ENCODE assay signal across 8 mouse cellular contexts in the genomic region with DNA sequence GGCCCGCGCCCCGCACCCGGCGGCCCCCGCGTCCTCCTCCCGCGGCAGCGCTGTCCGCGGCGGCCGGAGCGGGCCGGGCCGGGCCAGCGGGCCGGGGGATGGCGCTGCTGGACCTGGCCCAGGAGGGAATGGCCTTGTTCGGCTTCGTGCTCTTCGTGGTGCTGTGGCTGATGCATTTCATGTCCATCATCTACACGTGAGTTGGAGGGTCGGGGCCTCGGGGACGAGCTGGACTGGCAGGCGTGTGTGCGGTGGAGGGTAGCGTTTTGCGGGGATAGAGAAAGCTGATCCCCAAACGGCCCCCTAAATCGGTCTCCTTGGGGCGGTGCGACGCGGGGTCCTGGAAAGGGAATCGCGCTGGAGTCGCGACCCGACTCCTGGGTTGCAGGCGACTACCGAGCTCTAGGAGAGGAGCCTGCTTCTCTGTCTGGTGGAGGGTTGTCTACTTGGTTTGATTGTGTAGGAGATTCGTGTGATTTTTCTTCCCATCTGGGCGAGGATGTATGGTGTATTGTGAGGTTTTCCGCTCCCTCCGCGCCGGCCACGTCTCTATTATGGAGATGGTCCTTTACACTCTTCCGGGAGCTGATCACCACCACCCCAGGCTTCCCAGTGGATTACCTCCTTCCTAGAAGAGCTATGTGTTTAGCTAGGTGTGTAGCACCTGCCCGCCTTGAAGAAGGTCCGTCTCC. TPM values are rescaled to one million over a fixed set of nuclear protein-coding genes. Genes with fewer than 3 reads are reported as not detected.
DNase-seq lines count a peak whose midpoint lies in the region; ATAC-seq and TF ChIP-seq lines count a peak whose summit lies in the region.

No protein-coding gene starts in this region.

- no peaks in the 10 kb centered on the region for H3K27me3 ChIP-seq in G1E (ENCODE audit: insufficient read depth, low read length)
- H3K27me3 ChIP-seq in embryonic facial prominence, embryonic 15.5 days: no peaks in the 10 kb centered on the region
- no peaks in the 10 kb centered on the region for H3K27me3 ChIP-seq in hindbrain, embryonic 12.5 days
- no peaks in the 10 kb centered on the region for H3K27me3 ChIP-seq in midbrain, embryonic 10.5 days (ENCODE audit: low read depth, poor library complexity, severe bottlenecking)
- H3K27me3 ChIP-seq in stomach, embryonic 16.5 days (ENCODE audit: control insufficient read depth, insufficient read depth, low read length): no peaks in the 10 kb centered on the region

- H3K4me2 ChIP-seq in embryonic facial prominence, embryonic 15.5 days (replicated peaks): peak overlapping the region; percentile 67
- peak overlapping the region; percentile 77 for H3K4me2 ChIP-seq in hindbrain, embryonic 12.5 days (replicated peaks)
- peak overlapping the region; percentile 87 for H3K4me2 ChIP-seq in stomach, embryonic 16.5 days (ENCODE audit: low read depth, low read length)

- H3K36me3 ChIP-seq in G1E (replicated peaks): peaks cover 15% of the 10 kb centered on the region
- no peaks in the 10 kb centered on the region for H3K36me3 ChIP-seq in embryonic facial prominence, embryonic 15.5 days
- H3K36me3 ChIP-seq in hindbrain, embryonic 12.5 days: no peaks in the 10 kb centered on the region
- H3K36me3 ChIP-seq in midbrain, embryonic 10.5 days: 0 out of 2 replicates have a peak, but pooled peaks cover 2% of the 10 kb centered on the region
- H3K36me3 ChIP-seq in stomach, embryonic 16.5 days (ENCODE audit: control insufficient read depth, insufficient read depth, low read length): no peaks in the 10 kb centered on the region

- peak overlapping the region; percentile 99 for H3K4me3 ChIP-seq in G1E (ENCODE audit: low read depth, low read length)
- peak overlapping the region; percentile 68 for H3K4me3 ChIP-seq in embryonic facial prominence, embryonic 15.5 days (replicated peaks)
- H3K4me3 ChIP-seq in hindbrain, embryonic 12.5 days: peak overlapping the region; percentile 73
- peak overlapping the region; percentile 86 for H3K4me3 ChIP-seq in midbrain, embryonic 10.5 days
- peak overlapping the region; percentile 70 for H3K4me3 ChIP-seq in stomach, embryonic 16.5 days (replicated peaks; ENCODE audit: low read length)

- peak; percentile 34 for DNase-seq in adrenal gland, postnatal 14 days
- no peak for DNase-seq in adrenal gland, postnatal 36 days
- no peak for DNase-seq in G1E (ENCODE audit: low spot score)
- DNase-seq in left cerebral cortex, postnatal 10 days (ENCODE audit: extremely low spot score in 1 of 2, low spot score in 2 of 2): peak; percentile 28 to 31
- no peak for DNase-seq in midbrain, embryonic 10.5 days (ENCODE audit: low spot score)

- no peak for ATAC-seq in G1E (ENCODE audit: extremely low read depth, insufficient number of reproducible peaks, low FRiP score, poor library complexity, severe bottlenecking)
- peak; percentile 45 for ATAC-seq in embryonic facial prominence, embryonic 15.5 days (ENCODE audit: insufficient number of reproducible peaks, low FRiP score, low TSS enrichment, low read depth)
- ATAC-seq in hindbrain, embryonic 12.5 days (ENCODE audit: low FRiP score): peak; percentile 45
- ATAC-seq in stomach, embryonic 16.5 days (ENCODE audit: insufficient read depth, low FRiP score): no peak

- intact Hi-C loops in left cerebral cortex, postnatal 10 days (cut with DNase I): loop anchor here (5.0 kb wide), 1 partner anchor 92 kb away; no protein-coding TSS in a partner anchor

- H3K9me3 ChIP-seq in G1E (replicated peaks): no peaks in the 10 kb centered on the region
- H3K9me3 ChIP-seq in embryonic facial prominence, embryonic 15.5 days (replicated peaks): no peaks in the 10 kb centered on the region
- H3K9me3 ChIP-seq in hindbrain, embryonic 12.5 days (replicated peaks): no peaks in the 10 kb centered on the region
- no peaks in the 10 kb centered on the region for H3K9me3 ChIP-seq in midbrain, embryonic 10.5 days (replicated peaks)
- H3K9me3 ChIP-seq in stomach, embryonic 16.5 days (replicated peaks; ENCODE audit: control insufficient read depth, low read length): no peaks in the 10 kb centered on the region

- H3K27ac ChIP-seq in embryonic facial prominence, embryonic 15.5 days (replicated peaks): peak overlapping the region; percentile 96
- H3K27ac ChIP-seq in hindbrain, embryonic 12.5 days: peak overlapping the region; percentile 96
- peak overlapping the region; percentile 96 for H3K27ac ChIP-seq in midbrain, embryonic 10.5 days (replicated peaks)
- peak overlapping the region; percentile 95 for H3K27ac ChIP-seq in stomach, embryonic 16.5 days (ENCODE audit: low read length)

- H3K4me1 ChIP-seq in G1E (ENCODE audit: insufficient read depth, low read depth, low read length): peaks cover 48% of the 10 kb centered on the region
- H3K4me1 ChIP-seq in embryonic facial prominence, embryonic 15.5 days: peaks cover 13% of the 10 kb centered on the region; the same call in 1 of the 2 replicates
- H3K4me1 ChIP-seq in hindbrain, embryonic 12.5 days: peaks cover 3% of the 10 kb centered on the region; the same call in 1 of the 2 replicates
- H3K4me1 ChIP-seq in midbrain, embryonic 10.5 days: peaks cover 11% of the 10 kb centered on the region
- peaks cover 11% of the 10 kb centered on the region for H3K4me1 ChIP-seq in stomach, embryonic 16.5 days (ENCODE audit: control insufficient read depth, insufficient read depth, low read length)

- WGBS in embryonic facial prominence, embryonic 15.5 days: under 1% methylated on average over 53 of the region's 54 CpGs
- under 1% methylated on average over 37 of the region's 54 CpGs for WGBS in hindbrain, embryonic 12.5 days
- under 1% methylated on average over 54 of the region's 54 CpGs for WGBS in midbrain, embryonic 10.5 days
- under 1% methylated on average over 43 of the region's 54 CpGs for WGBS in stomach, embryonic 16.5 days

- TF ChIP-seq CTCF in G1E (IDR thresholded peaks at IDR 0.05; ENCODE audit: low read depth, low read length): no peak

- H3K9ac ChIP-seq in embryonic facial prominence, embryonic 15.5 days: peak overlapping the region; percentile 93
- peak overlapping the region; percentile 86 for H3K9ac ChIP-seq in hindbrain, embryonic 12.5 days
- peak overlapping the region; percentile 90 for H3K9ac ChIP-seq in stomach, embryonic 16.5 days (ENCODE audit: low read length)

RNA-seq across cellular contexts. Expression of gene Ugcg, which starts 0.6 kb away (rescaled TPM):
- total RNA-seq in adrenal gland, postnatal 14 days (2021): 36.9 and 46.0 TPM in 2 replicates
- total RNA-seq in adrenal gland, postnatal 36 days (2021): 10 to 100 TPM; 40.2 to 46.3 TPM
- 622 and 664 TPM in 2 replicates for total RNA-seq in G1E (2014; fragmentation: Nextera tagmentation)
- total RNA-seq in G1E (2017): 341 and 382 TPM in 2 replicates
- 142 and 168 TPM in 2 replicates for polyA plus RNA-seq in G1E (2012)
- polyA plus RNA-seq in embryonic facial prominence, embryonic 15.5 days (2015; fragmentation: Nextera tagmentation; extraction: Ambion mirVana): 10.4 and 12.1 TPM in 2 replicates
- polyA plus RNA-seq in hindbrain, embryonic 12.5 days (2016; fragmentation: Nextera tagmentation; extraction: Ambion mirVana): 17.5 and 17.9 TPM in 2 replicates
- 100 to 1,000 TPM; 102 to 104 TPM for total RNA-seq in left cerebral cortex, postnatal 10 days (2021)
- 9.8 and 9.9 TPM in 2 replicates for polyA plus RNA-seq in midbrain, embryonic 10.5 days (2016; fragmentation: Nextera tagmentation; extraction: Ambion mirVana)
- 8.9 and 9.7 TPM in 2 replicates for polyA plus RNA-seq in stomach, embryonic 16.5 days (2015; fragmentation: Nextera tagmentation; extraction: Ambion mirVana)

RNA-seq across cellular contexts. Expression of gene AI481877, which starts 50.9 kb away (rescaled TPM):
- not detected in 2 replicates for total RNA-seq in adrenal gland, postnatal 14 days (2021)
- not detected for total RNA-seq in adrenal gland, postnatal 36 days (2021)
- total RNA-seq in G1E (2014; fragmentation: Nextera tagmentation) (0.68 and 1.5 TPM in 2 replicates), G1E (2017) (0.05 and 0.06 TPM in 2 replicates)
- polyA plus RNA-seq in G1E (2012): not detected in 2 replicates
- not detected in 2 replicates for polyA plus RNA-seq in embryonic facial prominence, embryonic 15.5 days (2015; fragmentation: Nextera tagmentation; extraction: Ambion mirVana)
- polyA plus RNA-seq in hindbrain, embryonic 12.5 days (2016; fragmentation: Nextera tagmentation; extraction: Ambion mirVana): not detected in 2 replicates
- not detected for total RNA-seq in left cerebral cortex, postnatal 10 days (2021)
- polyA plus RNA-seq in midbrain, embryonic 10.5 days (2016; fragmentation: Nextera tagmentation; extraction: Ambion mirVana): not detected in 2 replicates
- polyA plus RNA-seq in stomach, embryonic 16.5 days (2015; fragmentation: Nextera tagmentation; extraction: Ambion mirVana): 0.15 and 0.19 TPM in 2 replicates

Comparison
In these comparisons a context has a peak if more than half of its experiments do, and no peak if none do; other contexts are left out.
1. DNase-seq: peak in adrenal gland, postnatal 14 days (single experiment) and left cerebral cortex, postnatal 10 days (2 of 2); none in adrenal gland, postnatal 36 days (0 of 2), G1E (single experiment) and midbrain, embryonic 10.5 days (single experiment).
2. ATAC-seq: peak in embryonic facial prominence, embryonic 15.5 days (single experiment) and hindbrain, embryonic 12.5 days (single experiment); none in G1E (single experiment) and stomach, embryonic 16.5 days (single experiment).
3. Peak in every context shown above with its lines, with median percentiles within 50 percentile points of each other: H3K4me3 ChIP-seq, H3K27ac ChIP-seq, H3K4me2 ChIP-seq and H3K9ac ChIP-seq.